Mouse (Mus musculus) T-helper 1 cell (primary cell): ENCODE data around the gene AC131692.1.

ENCODE experiments used
- in situ Hi-C: fragments of 300-600 bp; cut with MboI, MseI; formaldehyde crosslinking; loops from one replicate; pipeline ENCODE4 v1.15.1; 2025; ENCODE audit warnings: high pct_unique_total_duplicates

Gene AC131692.1

DNA sequence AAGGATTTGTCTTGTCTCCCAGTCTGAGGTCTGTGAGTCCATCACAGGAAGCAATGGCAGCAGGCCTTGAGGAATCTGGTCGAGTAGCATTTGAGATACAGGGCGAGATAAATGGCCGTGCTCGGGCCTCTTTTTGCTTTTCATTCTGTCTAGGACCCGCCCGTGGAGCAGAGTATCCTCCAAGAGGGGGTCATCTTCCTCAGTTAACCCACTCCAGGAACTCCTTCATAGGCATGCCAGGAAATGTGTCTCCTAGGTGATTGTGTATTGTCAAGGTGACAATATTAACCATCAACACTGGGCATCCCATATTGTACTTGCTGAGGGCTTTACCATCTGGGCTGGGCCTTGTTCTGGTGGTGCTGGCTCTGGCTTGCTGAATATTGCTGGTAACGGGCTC lies at the start of gene AC131692.1:
Gene AC131692.1 (plus strand): TSS at position 301 of the 400 bp plus-strand sequence.
- in situ Hi-C loops, result no loop called here

- in situ Hi-C loops, result loop anchor here (5.0 to 10.0 kb wide), 2 partner anchors 37 to 629 kb away; partner anchors contain the start of genes Cdca5, Gm28374, Tmem262 and Zfpl1
These were observed 48.6 kb upstream of the AC131692.1 start for GRCm38 (mm10) chr19:6045366-6046293.

GRCm38 (mm10) chr19:6046294-6047153 lies 47.7 kb upstream of the AC131692.1 start, which contains the start of gene Syvn1:
Gene Syvn1, plus strand, starts transcription at chr19:6046576.
- in situ Hi-C loops, result loop anchor here (5.0 to 10.0 kb wide), 2 partner anchors 36 to 628 kb away; partner anchors contain the start of genes Cdca5, Gm28374, Tmem262 and Zfpl1

DNA sequence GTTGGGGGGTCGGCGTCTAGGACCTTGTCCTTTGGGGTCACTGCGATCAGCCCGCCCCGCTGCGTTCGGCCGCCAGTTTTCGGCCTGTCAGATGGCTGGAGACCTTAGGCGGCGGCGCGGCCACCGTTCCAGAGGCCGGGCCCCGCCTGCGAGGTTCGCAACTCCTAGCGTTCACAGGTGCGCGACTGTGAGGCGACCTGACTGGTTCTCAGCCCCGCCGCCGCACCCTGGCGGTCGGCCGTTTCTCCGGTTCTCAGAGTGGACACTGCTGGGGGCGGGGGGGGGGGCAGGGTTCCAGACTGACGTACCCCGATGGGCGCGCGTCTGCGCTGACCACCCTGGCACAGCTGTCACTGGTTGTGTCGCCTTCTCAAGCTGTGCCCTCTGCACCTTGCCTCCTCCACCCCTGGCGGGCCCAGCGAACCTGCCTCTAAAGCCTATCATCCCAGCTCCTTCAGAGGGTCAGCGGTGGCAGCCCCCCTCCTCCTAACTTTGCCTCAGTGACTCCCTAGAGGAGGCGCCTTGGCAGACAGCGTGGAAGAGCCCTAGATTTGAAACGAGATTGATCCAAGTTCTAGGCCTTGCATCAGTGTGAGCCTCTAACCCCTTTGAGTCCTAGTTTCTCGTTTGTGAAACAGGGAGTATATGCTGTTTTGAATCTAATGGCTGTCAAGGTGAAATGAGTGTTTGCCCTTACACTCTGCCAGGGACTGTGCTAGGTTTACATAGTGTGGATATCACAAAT lies 46.9 kb upstream of the AC131692.1 start:
- in situ Hi-C loops, result loop anchor here (5.0 to 10.0 kb wide), 2 partner anchors 35 to 627 kb away; partner anchors contain the start of genes Cdca5, Gm28374, Tmem262 and Zfpl1

GRCm38 (mm10) chr19:6047899-6048166 lies 46.4 kb upstream of the AC131692.1 start:
- in situ Hi-C loops, result loop anchor here (5.0 to 10.0 kb wide), 2 partner anchors 34 to 627 kb away; partner anchors contain the start of genes Cdca5, Gm28374, Tmem262 and Zfpl1

DNA sequence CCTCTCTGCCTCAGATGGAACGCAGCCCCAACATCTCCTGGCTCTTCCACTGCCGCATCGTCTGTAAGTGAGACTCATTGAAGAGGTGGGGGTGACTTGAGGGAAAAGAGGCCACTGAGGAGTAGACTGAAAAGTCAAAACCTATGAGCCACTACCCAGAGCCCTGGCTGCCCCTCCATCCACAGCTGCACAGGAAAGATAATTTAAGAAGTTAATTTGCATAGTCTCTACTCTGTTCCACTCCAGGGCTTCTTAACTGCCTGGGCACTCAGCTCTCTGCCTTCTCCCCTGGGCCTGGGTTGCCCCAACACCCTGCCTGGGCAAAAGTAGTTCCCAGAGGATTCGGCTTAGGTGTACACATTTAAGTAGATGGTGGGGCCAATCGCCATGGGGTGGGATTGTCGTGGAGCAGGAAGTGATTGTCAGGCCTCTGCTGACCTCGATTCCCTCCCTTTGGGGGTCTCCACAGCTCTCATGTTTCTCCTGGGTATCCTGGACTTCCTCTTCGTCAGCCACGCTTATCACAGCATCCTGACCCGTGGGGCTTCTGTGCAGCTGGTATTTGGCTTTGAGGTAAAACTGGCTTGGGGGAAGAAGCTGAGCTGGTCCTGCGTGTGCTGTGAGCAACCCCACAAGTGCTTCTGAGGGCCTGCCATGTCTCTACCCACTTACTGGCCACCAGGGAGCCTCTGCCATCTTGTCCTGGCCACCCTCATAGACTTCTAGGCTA lies 45.4 kb upstream of the AC131692.1 start:
- in situ Hi-C loops, result loop anchor here (5.0 to 10.0 kb wide), 2 partner anchors 33 to 626 kb away; partner anchors contain the start of genes Cdca5, Gm28374, Tmem262 and Zfpl1

- in situ Hi-C loops, result no loop called here
These were observed 41.7 kb upstream of the AC131692.1 start for GRCm38 (mm10) chr19:6052516-6052915.

DNA sequence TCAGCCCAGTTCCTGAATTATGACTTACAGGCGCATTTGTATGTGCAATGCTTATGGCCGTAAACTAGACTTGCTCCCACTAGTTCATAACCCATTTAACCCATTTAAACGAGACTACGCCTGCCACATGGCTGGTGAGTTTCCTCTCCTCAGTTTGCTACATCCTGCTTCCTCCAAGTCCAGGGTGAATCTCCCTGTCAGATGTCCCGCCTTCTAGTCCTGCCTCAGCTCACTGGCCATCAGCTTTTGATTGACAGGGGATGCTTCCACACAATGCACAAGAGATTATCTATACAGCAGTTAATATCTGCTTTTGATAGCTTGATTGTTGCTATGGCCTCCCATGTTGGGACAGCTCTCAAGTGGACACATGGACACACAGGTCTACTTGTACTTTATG lies 39.9 kb upstream of the AC131692.1 start:
- in situ Hi-C loops, result no loop called here

DNA sequence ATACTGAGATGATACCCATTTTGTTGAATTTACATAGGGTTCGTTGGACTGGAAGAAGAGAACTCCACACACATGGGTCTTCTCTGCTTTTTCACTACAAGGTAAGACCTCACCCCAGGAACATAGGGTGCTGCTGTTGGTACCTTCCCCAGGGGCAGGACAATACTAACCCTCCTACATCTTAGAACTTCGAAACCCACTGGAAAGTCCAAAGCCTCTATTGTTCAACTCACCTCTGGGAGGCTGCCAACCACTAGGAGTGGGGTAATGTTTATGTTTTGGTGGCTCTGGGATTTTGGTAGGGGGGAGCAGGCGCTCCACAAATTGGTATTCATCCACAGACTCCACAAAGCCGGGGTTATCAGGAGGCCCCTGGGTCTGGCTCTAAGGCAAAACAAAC lies 37.5 kb upstream of the AC131692.1 start:
- in situ Hi-C loops, result no loop called here

GRCm38 (mm10) chr19:6057313-6058096 lies 36.7 kb upstream of the AC131692.1 start, which contains the start of the genes Mrpl49 and Fau:
Gene Mrpl49, minus strand, starts transcription at chr19:6057785.
Gene Fau, plus strand, starts transcription at chr19:6057844.
- in situ Hi-C loops, result no loop called here

DNA sequence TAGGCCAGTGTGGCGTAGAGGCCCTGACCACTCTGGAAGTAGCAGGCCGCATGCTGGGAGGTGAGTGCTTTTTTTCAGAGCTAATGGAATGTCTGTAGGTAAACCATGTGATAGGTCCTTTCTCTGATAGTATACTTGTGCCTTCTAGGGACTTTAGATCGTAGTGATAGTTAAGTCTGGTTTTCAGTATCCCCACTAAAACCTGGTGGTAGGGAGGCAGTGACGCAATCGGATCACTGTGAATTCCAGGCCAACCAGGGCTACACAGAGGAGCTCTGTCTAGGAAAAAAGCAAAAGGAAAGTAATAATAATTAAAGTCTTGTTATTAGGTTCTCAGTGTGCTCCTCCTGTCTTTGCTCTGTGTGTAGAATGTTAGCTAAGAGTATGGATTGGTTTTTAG lies 35.7 kb upstream of the AC131692.1 start:
- in situ Hi-C loops, result no loop called here

DNA sequence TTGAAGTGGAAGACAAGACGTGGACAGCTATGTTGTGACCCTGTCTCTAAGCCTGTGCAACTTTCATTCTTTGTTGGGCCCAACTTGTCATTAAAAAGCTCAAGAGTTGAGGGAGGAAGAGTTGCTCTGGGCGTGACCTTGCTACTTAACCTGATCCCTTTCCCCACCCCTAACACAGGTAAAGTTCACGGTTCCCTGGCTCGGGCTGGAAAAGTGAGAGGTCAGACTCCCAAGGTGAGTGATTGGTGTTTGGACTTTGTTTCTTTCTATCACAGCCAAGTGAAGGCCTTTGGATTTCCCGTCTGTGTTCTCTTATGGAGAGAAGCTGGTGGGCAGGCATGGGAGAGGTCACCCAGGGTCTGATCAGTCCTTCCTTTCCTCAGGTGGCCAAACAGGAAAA lies 35.3 kb upstream of the AC131692.1 start:
- in situ Hi-C loops, result no loop called here

DNA sequence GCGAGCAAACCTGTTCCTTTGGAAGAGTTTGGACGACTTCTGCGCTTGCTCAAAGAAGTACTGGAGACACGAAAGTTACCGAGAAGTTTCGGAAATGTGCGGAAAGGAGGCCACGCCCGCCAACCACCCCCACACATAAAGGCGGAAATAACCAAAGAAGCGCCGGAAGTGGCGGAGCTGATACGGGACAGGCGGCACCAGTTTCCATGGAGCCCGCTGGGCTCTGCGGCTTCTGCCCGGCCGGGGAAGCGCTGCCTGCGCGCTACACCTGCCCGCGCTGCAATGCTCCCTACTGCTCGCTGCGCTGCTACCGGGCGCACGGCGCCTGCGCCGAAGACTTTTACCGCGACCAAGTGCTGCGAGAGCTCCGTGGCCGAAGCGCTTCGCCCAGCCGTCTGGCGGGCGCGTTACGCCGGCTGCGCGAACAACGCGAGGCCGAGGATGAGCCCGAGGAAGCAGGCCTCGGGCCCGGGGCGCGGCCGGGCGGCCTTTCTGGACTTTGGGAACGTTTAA lies 33.1 kb upstream of the AC131692.1 start, which contains the start of gene Znhit2:
Gene Znhit2 (plus strand): TSS at position 172 of the 513 bp plus-strand sequence.
- in situ Hi-C loops, result loop anchor here (10.0 kb wide), 2 partner anchors 54 to 274 kb away; partner anchors contain the start of genes Men1 and Sac3d1

DNA sequence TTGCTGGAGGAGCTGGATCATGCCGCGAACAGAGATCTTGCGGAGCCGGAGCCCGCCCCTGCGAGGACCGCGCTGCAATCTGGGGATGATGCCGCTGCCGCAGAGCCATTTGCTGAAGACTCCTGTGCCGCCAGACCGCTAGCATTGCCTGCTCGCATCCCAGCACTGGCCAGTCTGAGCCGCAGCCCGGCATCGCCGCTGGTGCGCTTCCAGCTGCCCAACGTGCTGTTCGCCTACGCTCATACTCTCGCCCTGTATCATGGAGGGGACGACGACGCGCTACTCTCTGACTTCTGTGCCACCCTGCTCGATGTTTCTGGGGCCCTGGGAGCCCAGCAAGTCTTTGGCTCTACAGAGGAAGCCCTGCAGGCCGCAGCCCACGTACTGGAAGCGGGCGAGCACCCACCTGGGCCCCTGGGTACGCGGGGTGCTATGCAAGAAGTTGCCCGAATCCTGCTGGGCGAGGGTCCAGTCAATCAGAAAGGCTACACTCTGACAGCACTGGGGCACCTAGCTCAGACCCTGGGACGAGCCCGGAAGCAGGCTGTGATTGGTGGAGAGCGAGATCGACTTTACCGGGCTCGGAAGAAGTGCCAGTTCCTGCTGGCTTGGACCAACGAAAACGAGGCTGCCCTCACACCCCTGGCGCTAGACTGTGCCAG lies 32.4 kb upstream of the AC131692.1 start:
- in situ Hi-C loops, result loop anchor here (10.0 kb wide), 2 partner anchors 53 to 273 kb away; partner anchors contain the start of genes Men1 and Sac3d1

GRCm38 (mm10) chr19:6062418-6062817 lies 31.8 kb upstream of the AC131692.1 start:
- in situ Hi-C loops, result loop anchor here (10.0 kb wide), 2 partner anchors 52 to 272 kb away; partner anchors contain the start of genes Men1 and Sac3d1

GRCm38 (mm10) chr19:6063081-6063480 lies 31.1 kb upstream of the AC131692.1 start:
- in situ Hi-C loops, result loop anchor here (10.0 kb wide), 2 partner anchors 52 to 272 kb away; partner anchors contain the start of genes Men1 and Sac3d1

GRCm38 (mm10) chr19:6066571-6066970 lies 27.6 kb upstream of the AC131692.1 start:
- in situ Hi-C loops, result loop anchor here (10.0 kb wide), 2 partner anchors 48 to 268 kb away; partner anchors contain the start of genes Men1 and Sac3d1
